Mouse (Mus musculus) retina, postnatal 1 day (tissue): ENCODE results near the gene Zfp709.
"Not testable (repeated sequence)": the region's sequence is repeated elsewhere in the genome, so short reads cannot be mapped to it uniquely, and the experiment has no call there.

ENCODE experiments used
- DNase-seq: peaks from one replicate; pipeline ENCODE4 v3.0.0-alpha.2; 2012

Gene Zfp709

DNA sequence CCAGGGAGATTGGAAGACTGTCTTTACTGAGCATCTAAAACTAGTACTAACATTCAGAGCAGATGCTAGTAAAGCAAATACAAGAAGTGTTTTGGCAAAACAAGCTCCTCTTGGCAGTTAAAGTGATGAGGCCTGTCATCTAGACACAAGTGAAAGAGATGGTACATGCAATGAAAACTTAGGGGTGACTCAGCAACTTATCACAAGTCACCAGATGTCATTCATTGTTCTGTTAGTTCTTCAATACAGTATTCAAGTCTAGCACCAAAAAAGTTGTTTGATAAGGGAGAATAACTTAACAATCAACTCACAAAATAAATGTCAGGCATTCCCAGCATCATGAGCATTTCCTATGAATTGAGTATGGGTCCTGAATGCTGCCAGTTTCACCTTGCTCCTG lies 46.0 kb downstream of the Zfp709 start:
- no peak for DNase-seq

- DNase-seq = not testable (repeated sequence)
These were observed 56.2 kb downstream of the Zfp709 start for GRCm38 (mm10) chr8:71938037-71938436.

GRCm38 (mm10) chr8:71940293-71941208 lies 58.7 kb downstream of the Zfp709 start:
- no peak for DNase-seq

DNA sequence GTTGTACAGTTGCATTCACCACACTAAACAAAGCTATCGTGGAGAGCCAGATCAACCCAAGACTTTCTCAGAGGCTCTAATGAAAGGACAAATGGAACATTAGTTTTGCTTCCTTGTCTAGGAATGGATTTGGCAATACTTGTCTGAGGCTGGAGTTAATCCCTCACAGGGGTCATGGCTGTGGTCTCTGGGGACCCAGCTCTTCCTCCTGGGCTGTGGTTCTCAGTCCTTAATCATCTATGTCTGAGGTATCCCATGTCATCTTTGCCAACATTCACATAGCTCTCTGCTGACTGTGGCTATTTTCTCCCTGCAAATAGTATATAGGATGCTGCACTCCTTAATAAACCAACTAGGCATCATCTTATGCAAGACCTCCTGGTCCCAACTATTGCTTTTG lies 60.0 kb downstream of the Zfp709 start:
- DNase-seq = no peak
